Mouse (Mus musculus) heart, adult 9 months (tissue): ENCODE results near the gene Sstr3.

Source experiments
- DNase-seq, 2 experiments: peaks; one replicate each; pipeline ENCODE4 v3.0.0; 2022; ENCODE audit warnings: low spot score in 2 of 2

Sstr3 gene

DNA sequence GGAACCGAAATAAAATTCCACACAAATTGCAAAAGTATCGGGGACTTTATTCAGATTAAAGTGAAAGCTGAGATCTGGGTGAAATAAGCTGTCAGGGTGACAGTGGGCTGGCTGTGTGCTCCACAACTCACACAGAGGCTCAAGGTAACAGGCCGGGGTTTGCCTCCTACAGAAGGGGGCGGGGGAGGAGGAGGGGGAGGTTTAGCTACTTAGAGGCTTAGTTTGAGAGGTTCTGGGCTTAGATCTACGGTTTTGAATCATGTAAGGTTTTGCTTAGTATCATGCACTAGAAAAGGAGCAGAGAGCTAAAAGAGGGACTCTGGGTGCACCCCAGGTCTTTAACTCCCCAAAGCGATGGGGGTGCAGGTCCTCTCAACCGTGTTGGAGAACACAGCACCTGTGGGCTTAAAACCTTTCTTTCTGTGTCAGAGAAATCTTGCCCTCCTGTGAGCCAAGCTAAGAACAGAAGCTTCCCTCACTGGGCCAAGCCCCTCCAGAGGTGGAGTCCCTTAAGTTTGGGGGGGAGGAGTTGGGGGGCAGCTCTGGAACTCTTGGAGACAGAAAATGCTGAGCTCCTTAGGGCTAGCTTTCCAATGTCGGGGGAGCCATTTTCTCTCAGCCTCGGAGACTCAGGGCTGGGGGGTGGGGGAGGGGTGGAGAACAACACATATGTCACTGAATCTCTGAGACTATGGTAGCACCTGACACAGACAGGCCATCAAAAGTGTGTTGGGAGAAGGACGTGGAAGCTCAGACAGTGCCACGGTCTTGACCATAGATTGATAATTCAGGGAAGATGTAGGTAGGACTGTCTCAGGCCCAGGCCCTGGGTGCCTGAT, 14.9 kb upstream of the Sstr3 start:
- no peak for DNase-seq

DNA sequence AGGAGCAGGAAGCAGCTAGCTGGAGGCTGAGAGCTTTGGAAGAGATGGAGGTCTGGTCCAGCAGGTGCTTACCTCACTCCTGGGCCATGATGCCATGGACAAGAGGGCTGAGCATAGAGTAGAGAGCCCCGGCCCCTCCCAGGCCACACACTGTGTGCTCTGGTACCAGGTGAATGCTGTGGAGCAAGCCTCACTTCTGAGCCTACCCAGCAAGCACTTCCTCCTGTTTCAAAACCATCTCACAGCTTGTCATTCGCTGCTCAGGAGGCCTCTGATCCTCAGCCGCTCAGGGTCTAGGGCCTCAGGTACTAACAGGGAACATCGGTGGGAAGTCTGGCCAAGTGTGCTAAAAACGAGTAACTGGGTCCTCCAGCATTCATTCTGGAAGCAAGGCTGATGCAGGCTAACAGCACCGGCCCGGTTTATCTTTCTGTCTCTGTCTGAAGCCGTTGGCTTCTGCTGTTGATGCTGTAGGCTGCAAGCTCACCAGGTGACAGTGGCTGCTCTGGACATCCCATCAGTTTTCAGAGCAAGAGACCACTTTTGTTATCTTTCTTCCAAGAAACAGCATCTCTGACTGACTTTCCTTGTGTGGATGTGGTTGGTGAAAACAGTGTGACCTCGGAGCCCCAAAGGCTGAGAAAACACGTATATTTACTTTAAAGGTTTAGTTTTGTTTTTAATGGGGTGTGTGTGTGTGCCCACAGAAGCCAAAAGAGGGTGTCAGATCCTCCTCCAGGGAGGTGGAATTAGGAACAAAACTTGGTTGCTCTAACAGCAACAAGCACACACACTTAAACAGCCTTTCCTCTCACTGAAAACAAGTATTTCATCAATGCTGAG, 13.4 kb upstream of the Sstr3 start:
- no peak for DNase-seq

DNA sequence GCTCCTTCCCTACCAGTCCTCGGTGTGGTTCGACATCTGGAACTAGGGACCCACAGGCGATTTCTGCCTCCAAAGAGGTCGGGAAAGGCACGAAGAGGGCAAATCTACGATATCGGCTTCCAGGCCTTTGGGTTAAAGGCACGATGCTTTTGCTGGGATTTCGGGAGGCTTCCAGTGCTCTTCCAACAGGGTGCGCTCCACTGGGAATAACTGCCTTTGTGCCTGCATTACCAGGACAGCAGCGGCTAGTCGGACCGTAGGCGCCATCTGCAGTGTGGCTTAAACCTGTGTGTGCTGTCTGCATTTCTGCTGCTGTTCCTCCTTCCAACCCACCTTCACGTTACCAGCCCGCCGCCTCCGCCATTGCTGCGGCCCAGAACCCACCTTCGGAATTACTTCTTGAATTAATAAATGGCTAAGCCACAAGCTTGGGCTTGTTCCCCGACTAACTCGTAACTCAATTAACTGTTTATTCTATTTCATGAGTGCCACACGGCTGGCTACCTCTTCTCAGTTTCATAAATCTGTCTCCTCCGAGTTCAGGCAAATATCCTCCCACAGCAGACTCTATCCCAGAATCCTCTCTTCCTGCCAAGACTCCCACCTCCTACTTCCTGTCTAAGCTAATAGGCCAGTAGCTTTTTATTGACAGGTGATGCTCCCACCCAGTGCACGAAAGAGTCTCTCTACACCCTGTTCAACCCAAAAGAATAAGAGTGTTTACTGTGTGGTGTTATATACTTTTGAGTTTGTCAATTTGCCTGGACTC, 10.2 kb upstream of the Sstr3 start:
- peak in 1 of 2 experiments; percentile 41 for DNase-seq

DNA sequence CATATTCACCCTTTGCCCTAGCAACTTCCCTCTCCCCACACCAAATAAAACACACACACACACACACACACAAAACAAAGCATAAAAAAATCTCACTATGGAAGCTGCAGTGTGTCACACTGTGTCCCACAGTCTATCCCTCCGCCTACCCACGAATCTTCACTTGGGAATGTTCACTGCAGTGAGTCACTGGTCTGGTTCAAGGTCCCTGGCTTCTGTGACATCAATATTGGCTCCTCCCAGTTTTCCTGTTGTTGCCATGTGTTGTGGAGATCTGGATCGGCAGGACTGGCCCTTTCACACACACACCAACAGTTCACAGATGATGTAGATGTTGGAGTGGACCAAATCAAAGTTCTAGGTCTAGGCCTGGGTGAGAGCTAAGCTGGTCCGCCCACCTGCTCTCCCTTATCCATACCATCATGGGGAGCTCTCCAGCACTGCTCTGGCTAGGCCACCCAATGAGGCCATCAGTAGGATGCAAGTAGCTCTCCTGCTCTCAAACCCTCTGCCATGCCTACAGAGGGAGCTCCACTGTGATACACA, 4.8 kb upstream of the Sstr3 start:
- no peak for DNase-seq

DNA sequence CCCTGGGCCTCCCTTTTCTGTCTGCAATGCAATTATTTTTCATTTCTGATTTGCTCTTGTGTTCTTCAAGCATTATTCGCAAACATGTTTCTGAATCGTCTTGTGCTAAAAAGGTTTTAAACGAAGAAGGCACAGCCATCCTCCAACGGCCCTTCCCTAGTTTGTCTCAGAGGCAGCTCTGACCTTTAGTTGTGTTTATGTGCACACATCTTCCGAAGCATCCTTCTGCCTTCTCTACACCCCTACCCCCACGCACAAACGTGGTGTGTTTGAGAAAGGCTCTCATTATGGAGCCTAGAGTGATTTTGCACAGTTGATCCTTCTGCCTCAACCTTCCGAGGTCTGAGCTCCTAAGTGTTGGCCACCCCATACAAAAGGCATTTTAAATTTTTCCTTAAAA, 4.2 kb upstream of the Sstr3 start:
- no peak for DNase-seq

DNA sequence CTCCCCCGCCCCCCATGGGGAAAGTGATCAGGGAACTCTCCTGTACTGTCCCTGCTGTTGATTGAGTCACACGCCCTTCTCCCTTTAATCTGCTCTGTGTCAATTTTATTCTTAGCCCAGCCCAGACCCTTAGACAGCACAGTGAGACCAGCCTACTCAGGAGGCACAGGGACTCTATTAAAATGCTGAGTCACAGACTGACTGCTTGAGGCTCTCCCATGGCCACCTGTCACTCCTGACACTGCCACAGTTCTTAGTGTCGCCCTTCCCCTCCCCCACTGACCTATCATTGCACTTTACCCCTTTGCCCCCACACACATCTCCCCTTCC, 3.8 kb upstream of the Sstr3 start:
- DNase-seq: no peak

DNA sequence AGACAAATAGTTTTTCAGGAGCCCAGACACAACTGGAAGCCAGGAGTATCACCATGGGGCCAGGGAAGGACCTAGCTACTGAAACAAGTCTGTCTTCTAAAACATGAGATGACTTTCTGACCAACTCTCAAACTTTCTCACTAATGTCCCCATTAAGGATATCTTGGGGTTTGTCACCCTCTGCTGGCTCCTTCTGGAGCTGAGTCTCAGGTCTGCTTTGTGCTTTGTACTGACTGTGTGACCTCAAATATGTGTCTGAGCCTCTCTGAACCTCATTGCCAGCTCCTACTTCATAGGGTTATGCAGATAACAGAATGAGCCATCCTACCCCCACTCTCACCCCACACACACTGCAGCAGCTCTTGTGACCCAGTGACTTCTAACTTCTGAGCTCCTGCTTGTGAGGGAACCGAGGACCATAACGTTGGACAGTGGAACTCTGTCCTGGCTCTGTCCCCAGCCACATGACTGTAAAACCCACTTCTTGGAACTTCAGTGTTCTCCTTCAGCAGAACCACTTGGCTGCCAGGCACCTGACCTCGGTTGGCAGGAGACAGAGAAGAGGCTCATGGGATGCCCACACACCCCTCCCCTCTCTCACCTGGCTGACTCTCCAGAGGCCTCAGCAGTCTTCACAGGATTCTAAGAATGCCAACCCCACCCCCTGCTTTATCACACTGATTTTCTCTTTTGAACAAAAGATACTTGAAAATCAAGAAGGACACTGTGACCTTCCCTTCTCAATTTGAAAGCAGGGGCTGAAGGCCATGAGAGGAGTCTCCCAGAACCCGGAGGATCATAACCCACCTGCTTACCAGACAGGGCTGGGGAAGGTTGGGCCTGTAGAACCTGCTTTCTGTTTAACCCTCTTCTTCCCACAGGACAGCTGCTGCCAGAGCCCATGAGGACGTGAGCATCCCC, 3.2 kb upstream of the Sstr3 start:
- DNase-seq: peak; percentile 30 to 56

DNA sequence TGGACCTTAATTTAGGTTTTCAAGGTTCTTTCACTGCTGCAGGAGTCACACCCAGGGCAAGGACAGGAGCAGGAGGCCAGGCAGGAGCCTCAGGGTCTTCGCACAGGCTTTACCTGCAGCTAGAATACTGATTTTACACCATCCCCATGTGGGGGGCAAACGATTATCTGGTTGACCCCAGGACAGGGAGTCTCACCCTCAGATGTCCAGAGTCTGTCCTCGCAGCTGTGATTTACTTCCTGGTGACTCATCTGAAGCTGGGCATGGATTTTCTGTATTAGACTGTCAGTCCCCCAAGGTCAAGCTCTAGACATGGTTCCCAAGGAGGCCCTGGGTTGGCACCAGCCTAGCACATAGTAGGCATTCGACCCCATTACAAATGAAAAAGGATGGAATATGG, 1.6 kb upstream of the Sstr3 start:
- no peak for DNase-seq

DNA sequence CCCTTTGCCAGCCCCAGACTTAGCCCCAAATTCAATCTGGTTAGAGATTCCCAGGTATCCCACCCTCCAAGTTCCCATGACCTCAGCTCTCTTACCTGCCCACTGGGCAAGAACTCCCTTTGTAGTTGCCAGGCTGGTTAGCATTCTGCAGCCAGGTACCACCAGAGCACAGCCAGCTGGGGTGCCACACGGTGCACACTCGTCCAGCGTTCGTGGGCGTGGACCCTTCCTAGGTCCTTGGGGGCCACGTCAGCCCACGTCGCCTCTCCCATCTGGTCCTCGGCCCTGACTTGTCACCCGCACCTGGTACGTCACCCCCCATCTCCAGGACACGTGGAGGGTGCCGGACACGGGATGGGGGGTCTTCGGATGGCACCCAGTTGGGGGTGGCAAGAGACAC, 444 bp downstream of the Sstr3 start:
- DNase-seq: no peak

DNA sequence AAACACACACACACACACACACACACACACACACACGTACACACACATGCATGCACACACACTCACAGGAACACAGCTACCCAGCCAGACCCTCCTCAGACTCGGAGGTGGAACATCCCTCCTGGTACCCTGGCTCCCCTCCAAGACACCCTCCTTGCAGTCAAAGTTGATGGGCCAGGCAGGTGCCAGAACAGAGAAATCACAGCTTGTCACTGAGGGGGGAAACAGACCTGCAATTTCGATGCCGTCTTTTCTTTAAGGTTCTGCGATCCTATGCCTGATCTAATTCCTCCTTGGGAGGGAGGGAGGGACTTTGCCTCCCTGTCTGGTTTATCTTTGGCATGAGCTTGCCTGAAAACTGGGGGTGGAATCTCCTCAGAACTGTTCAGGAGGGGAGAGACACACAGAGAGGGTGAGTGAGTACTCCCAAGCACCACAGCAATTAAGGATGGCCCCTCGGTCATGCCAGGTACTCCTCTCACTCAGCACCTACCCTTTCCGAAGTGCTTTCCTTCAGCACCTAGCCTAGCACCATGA, 1.6 kb downstream of the Sstr3 start:
- no peak for DNase-seq

DNA sequence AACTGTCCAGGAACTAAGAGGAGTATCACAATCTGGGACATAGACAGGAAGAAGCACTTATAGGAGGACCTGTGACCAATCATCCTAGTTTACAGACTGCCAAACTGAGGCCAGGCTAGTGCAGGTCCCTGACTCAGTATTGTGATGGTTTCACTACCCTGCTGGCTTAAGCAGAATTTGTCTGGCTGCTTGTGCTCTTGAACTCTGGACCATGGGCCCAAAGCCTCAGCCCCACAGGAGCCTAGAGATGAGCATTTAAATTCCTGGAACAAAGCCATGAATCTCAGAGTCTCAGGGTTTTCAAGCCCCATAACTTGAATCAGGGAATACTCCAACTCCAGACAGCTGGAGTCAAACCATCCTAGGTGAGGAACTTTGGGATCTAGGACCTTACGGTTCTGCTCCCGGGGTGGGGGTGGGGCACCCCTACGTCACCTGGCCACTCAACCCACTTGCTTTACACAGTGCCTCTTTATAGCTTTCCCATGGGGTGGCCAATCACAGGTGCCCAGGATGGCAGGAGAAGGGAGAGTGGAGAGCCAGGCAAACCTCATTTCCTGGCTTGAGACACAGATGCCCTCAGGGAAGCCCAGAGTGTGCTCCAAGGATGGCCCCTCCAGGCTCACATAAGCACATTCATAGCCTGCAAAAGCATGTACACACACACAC, 2.3 kb downstream of the Sstr3 start:
- no peak for DNase-seq

DNA sequence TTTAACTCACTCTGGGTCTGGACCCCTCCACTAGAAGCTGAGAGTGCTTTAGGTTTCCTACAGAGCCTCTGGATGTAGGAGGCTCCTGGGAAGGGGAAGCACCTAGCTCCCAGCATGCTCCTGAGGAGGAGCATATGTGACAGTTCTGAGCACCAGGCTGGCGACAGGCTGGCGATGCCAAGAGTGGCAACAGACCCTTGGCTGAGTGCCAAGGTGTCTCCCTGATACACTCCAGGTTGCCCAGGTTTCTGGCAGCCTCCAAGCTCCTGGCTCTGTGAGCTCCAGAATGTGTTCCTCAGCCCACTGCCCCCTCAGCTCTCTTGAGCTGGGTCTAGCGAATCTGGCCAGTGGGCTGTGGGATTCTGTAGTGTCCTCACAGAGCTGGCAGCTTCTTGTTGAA, 2.9 kb downstream of the Sstr3 start:
- DNase-seq: peak in 1 of 2 experiments; percentile 37

DNA sequence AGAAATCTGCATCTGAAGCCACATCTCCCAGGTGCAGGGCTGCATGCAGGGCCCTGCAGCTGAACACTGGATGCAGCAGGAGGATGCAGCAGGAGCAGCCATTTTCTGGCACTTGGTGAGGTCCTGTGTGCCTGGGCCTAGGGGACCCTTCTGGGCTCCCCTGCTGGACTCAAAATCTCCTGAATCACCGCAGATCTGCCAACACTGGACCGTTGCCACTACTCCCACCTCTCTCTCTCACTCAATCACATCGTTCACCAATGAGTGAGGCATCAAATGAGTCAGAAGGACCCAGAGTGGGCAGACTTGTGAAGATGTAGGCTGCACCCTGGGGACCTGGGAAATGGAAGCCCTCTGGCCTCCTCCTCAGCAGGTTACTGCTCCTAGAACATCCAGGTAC, 3.4 kb downstream of the Sstr3 start:
- DNase-seq: no peak

DNA sequence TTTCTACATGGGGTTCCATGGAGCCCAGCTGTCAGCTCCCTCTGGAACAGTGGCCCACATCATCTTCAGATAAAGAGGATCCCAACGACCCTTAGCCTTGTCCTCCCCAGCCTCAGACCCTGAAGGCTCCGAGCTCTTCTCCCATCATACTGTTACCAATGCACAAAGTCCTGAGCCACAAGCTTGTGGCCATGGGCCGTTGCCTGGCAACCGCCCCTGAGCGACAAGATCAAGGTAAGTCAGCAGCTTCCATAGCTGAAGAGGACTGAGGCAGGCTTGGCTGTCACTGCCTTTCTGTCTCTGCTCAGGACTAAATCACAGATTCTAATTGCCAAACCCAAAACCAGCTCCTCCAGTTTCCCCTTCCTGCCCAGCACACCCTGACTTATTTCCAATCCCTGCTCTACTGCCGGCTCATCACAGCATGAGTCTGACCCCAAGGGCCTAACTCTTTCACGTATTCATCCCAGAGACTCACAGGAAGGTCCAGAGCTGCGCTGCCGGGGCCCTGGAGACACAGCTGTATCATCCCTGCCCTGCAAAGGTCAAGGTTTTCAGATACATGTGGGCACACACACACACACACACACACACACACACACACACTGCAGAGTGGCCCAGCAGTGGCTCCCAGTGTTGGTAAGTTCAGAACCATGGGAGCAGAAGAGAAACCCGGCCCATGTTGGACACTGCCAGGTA, 8.6 kb downstream of the Sstr3 start:
- no peak for DNase-seq

DNA sequence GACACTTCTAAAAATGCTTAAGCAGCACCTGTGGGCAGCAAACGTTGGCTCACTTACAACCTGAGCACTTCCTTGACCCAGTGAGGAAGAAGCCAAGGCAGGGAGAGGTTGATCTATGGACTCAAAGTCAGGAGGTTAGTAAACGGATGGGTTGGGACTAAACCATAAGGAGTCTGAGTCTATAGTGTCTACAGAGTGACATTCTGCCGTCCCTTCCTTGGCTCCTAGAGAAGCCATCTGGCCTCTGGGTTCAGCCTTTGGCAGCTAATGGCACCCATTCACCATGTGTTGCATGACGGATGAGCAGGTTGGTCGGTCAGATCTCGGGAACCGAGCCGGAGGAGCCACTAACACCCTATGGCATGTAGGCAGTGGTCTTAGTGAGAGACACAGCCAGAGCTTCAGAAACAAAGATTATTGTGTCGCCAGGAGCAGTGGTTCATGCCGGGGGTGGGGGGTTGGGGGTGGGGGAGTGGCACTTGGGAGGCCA, 11.1 kb downstream of the Sstr3 start:
- DNase-seq: no peak

DNA sequence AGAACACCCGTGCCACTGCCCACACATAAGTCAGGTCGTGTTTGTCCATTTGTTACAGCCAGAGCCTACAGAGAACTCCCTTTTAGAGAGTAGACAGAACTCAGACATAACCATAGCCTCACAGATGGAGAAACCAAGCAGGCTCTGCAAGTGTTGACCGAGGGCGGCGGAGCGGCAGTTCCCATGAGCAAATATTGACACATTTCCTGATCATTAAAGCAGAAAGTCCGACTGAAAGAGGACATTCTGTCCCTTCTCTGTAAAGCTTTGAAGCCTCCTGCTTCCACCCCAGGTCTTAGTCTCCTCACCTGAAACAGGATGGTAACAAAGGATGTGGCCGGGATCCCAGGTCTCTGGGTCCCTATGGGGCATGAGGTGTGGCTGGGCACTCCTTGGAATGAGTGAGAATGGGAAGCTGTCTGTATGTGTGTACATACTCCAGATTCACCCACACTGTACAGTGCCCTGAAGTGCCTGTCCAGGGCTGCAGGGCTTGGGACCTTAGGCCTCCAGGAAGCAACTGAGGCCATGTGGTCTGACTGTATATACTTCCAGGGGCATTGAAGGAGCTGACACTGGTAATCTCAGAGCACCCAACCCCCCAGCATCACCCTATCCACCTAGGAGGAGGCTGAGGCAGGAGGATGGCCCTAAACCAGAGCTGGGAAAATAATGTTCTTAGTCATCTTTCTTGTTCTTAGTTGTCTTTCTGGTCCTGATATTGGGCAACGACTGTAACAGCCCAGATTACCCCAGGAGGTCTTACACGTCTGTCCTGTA, 11.7 kb downstream of the Sstr3 start:
- no peak for DNase-seq

DNA sequence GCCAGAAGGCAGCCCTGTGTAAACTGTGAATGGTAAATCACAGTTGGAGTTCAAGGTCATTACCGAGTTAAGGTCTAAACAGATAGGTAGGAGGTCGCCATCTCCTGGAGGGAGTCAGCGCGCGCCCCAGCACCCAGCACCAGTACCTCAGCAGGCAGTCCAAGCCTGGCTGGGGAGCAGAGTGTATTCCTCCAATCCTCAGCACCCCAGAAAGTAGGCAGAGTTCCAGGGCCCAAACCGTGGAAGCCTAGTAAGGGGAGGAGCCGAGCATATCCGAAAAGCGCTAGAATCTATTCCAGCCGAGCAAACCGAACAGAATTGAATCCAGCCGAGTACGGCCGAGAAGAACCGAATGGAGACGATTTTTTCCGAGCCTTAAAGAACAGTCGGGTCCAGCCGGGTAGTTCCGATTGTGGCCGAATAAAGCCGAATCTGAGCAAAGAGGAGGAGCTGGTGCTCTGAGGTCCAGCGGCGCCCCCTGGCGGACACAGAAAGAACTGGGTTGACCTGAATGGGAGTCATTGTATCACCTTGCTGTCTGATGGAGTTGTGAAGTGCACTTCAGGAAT, 12.5 kb downstream of the Sstr3 start:
- peak; percentile 96 to 100 for DNase-seq

DNA sequence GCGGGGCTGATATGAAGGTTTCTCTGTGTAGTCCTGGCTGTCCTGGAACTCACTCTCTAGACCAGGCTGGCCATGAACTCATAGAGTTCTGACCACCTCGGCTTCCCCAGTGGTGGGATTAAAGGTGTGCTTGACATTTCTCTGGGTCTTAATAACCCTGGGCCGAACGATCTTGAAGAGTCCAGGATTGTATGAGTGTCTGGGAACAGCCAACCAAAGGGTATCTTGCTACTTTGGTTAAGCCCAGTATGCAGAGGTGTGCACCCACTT, 13.1 kb downstream of the Sstr3 start:
- DNase-seq: no peak
